Mouse (Mus musculus): Measurements from ENCODE around the gene Snrnp70. TPM values are rescaled to one million over a fixed set of nuclear protein-coding genes. Genes with fewer than 3 reads are reported as not detected.
"Not testable (repeated sequence)": the region's sequence is repeated elsewhere in the genome, so short reads cannot be mapped to it uniquely, and the experiment has no call there.

The Snrnp70 gene
- polyA plus RNA-seq, 1 experiment from 2014 or later, result 95.7 TPM

DNA sequence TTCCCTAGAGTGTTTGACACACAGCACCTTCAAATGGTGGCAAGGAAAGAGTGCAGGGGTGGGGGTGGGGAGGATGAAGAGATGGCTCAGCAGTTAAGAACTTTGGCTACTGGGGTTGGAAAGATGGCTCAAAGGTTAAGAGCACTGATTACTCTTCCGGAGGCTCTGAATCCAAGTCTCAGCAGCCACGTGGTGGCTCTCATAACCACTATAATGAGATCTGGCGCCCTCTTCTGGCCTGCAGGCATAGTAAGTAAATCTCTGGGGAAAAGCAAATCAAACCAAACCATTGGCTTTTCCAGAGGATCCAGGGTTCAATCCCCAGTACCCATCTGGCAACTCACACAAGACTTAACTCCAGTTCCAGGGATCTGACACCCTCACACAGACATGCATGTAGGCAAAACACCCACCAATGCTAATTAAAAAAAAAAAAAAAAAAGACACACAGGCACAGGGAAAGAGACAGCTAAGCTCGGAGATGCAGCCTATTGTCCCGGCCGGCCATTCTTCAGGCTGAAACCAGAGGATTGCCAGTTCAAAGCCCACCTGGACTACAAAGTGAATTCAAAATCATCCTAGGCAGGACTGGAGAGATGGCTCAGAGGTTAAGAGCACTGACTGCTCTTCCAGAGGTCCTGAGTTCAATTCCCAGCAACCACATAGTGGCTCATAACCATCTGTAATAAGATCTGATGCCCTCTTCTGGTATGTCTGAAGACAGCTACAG is 8.2 kb upstream of the Snrnp70 start:
- Histone ChIP-seq H3K9me3 (replicated peaks; ENCODE audit: control insufficient read depth, low read length) (no peaks in the 10 kb centered on the region), H3K27ac (ENCODE audit: low read depth, low read length) (no peak overlapping the region), H3K27me3 (replicated peaks; ENCODE audit: control insufficient read depth, insufficient read depth, low read length) (peaks cover 38% of the 10 kb centered on the region), H3K4me3 (ENCODE audit: low read depth, low read length) (no peak overlapping the region), H3K9ac (ENCODE audit: low read length) (no peak overlapping the region), H3K4me2 (ENCODE audit: low read length) (no peak overlapping the region), H3K4me1 (ENCODE audit: control insufficient read depth, insufficient read depth, low read length) (no peaks in the 10 kb centered on the region), H3K36me3 (ENCODE audit: control insufficient read depth, insufficient read depth, low read length) (no peaks in the 10 kb centered on the region)
- 45% methylated on average over 6 of the region's 6 CpGs for WGBS
- ATAC-seq (no peak), DNase-seq (ENCODE audit: low spot score) (peak; percentile 76)

GRCm38 (mm10) chr7:45401521-45402085 is 6.1 kb upstream of the Snrnp70 start:
- Histone ChIP-seq H3K27ac (ENCODE audit: low read depth, low read length) (no peak overlapping the region), H3K4me2 (ENCODE audit: low read length) (no peak overlapping the region), H3K27me3 (replicated peaks; ENCODE audit: control insufficient read depth, insufficient read depth, low read length) (peaks cover 18% of the 10 kb centered on the region), H3K36me3 (ENCODE audit: control insufficient read depth, insufficient read depth, low read length) (no peaks in the 10 kb centered on the region), H3K9ac (ENCODE audit: low read length) (no peak overlapping the region), H3K4me1 (ENCODE audit: control insufficient read depth, insufficient read depth, low read length) (no peaks in the 10 kb centered on the region), H3K9me3 (replicated peaks; ENCODE audit: control insufficient read depth, low read length) (no peaks in the 10 kb centered on the region), H3K4me3 (ENCODE audit: low read depth, low read length) (no peak overlapping the region)
- 75% methylated on average over 10 of the region's 10 CpGs for WGBS
- DNase-seq (ENCODE audit: low spot score) (no peak), ATAC-seq (no peak)

DNA sequence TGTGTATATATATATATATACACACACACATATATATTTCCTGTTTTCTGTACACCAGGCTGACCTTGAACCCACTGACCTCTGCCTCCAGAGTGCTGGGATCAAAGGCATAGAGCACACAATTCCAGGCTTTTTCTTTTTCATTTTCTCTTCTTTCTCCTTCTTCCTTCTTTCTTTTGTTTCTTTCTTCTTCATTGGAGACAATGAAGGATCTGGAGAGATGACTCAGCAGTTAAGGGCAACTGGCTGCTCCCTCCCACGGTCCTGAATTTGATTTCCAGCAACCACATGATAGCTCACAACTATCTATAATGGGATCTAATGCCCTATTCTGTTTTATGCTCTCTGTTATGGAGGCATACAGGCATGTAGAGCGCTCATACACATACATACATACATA is 1.2 kb upstream of the Snrnp70 start:
- DNase-seq (ENCODE audit: low spot score) (no peak), ATAC-seq (no peak)
- Histone ChIP-seq H3K27me3 (replicated peaks; ENCODE audit: control insufficient read depth, insufficient read depth, low read length) (no peaks in the 10 kb centered on the region), H3K9me3 (replicated peaks; ENCODE audit: control insufficient read depth, low read length) (no peaks in the 10 kb centered on the region), H3K36me3 (ENCODE audit: control insufficient read depth, insufficient read depth, low read length) (peaks cover 10% of the 10 kb centered on the region), H3K27ac (ENCODE audit: low read depth, low read length) (no peak overlapping the region), H3K4me3 (ENCODE audit: low read depth, low read length) (no peak overlapping the region), H3K9ac (ENCODE audit: low read length) (no peak overlapping the region), H3K4me1 (ENCODE audit: control insufficient read depth, insufficient read depth, low read length) (peaks cover 20% of the 10 kb centered on the region), H3K4me2 (ENCODE audit: low read length) (no peak overlapping the region)
- 79% methylated on average over 2 of the region's 2 CpGs for WGBS

DNA sequence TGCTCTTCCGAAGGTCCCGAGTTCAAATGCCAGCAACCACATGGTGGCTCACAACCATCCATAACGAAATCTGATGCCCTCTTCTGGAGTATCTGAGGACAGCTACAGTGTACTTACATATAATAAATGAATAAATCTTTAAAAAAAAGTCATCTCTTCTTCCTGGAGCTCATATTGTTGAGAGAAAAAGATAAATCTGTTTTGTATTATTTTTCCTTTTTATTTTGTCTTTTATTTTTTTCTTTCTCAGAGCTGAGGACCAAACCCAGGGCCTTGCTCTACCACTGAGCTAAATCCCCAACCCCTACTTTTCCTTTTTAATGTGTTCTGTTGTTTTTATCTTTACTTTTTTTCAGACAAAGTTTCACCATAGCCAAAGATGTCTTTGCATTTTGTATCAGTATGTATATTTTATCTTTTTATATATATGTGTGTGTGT is 814 bp upstream of the Snrnp70 start:
- Histone ChIP-seq H3K4me1 (ENCODE audit: control insufficient read depth, insufficient read depth, low read length) (peaks cover 20% of the 10 kb centered on the region), H3K4me2 (ENCODE audit: low read length) (peak overlapping the region; percentile 53), H3K4me3 (ENCODE audit: low read depth, low read length) (peak overlapping the region; percentile 65), H3K36me3 (ENCODE audit: control insufficient read depth, insufficient read depth, low read length) (peaks cover 14% of the 10 kb centered on the region)
- ATAC-seq, result peak; percentile 40
- DNase-seq (ENCODE audit: low spot score); H3K27me3 ChIP-seq (replicated peaks; ENCODE audit: control insufficient read depth, insufficient read depth, low read length); H3K9me3 ChIP-seq (replicated peaks; ENCODE audit: control insufficient read depth, low read length); H3K9ac ChIP-seq (ENCODE audit: low read length); H3K27ac ChIP-seq (ENCODE audit: low read depth, low read length): not testable (repeated sequence)
- WGBS, result 10% methylated on average over 3 of the region's 3 CpGs

DNA sequence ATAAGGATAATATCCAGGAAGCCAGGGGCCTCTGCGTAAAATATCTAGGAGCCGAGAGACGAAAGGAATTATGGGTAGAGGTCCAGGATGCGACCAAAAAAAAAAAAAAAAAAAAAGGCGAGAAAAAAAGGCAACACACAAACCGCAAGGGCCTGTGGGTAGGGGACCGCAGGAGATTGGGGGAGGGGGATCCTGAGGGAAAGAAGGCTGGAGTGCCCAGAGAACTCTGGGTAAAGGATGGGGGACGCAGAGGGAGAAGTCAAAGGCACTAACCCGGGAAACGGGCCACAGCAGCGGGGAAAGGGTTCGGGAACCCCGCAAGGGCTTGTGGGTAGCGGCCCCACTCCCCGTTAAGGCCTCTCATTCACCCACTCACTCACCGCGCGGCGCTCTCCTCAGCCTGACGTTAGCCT is 407 bp downstream of the Snrnp70 start:
- peaks cover 25% of the 10 kb centered on the region for H3K36me3 ChIP-seq (ENCODE audit: control insufficient read depth, insufficient read depth, low read length)
- DNase-seq (ENCODE audit: low spot score), result peak; percentile 90
- peak overlapping the region; percentile 97 for H3K27ac ChIP-seq (ENCODE audit: low read depth, low read length)
- peak; percentile 82 for ATAC-seq
- no peaks in the 10 kb centered on the region for H3K9me3 ChIP-seq (replicated peaks; ENCODE audit: control insufficient read depth, low read length)
- H3K4me3 ChIP-seq (ENCODE audit: low read depth, low read length), result peak overlapping the region; percentile 65
- under 1% methylated on average over 19 of the region's 20 CpGs for WGBS
- no peaks in the 10 kb centered on the region for H3K27me3 ChIP-seq (replicated peaks; ENCODE audit: control insufficient read depth, insufficient read depth, low read length)
- peak overlapping the region; percentile 100 for H3K4me2 ChIP-seq (ENCODE audit: low read length)
- peak overlapping the region; percentile 84 for H3K9ac ChIP-seq (ENCODE audit: low read length)
- peaks cover 20% of the 10 kb centered on the region for H3K4me1 ChIP-seq (ENCODE audit: control insufficient read depth, insufficient read depth, low read length)

DNA sequence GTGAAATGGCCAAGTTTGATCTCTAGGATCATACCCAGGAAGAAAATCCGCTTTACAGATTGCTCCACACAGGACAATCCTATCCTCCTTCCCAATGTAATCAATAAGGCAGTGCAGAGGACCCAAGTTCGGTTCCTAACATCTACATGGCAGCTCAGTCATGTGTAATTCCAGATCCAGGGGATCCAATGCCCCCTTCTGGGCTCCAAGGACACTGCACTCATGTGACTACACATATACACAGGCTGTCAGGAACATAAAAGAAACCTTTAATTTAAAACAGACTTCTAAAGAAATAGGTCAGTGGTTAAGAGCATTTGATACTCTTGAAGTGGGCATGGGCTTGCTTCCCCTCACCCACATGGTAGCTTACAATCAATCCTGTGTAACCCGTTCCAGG is 9.5 kb downstream of the Snrnp70 start:
- no peak overlapping the region for H3K27ac ChIP-seq (ENCODE audit: low read depth, low read length)
- H3K9ac ChIP-seq (ENCODE audit: low read length), result no peak overlapping the region
- no peaks in the 10 kb centered on the region for H3K4me1 ChIP-seq (ENCODE audit: control insufficient read depth, insufficient read depth, low read length)
- H3K27me3 ChIP-seq (replicated peaks; ENCODE audit: control insufficient read depth, insufficient read depth, low read length), result no peaks in the 10 kb centered on the region
- 93% methylated on average over 3 of the region's 3 CpGs for WGBS
- H3K4me2 ChIP-seq (ENCODE audit: low read length), result no peak overlapping the region
- peaks cover 100% of the 10 kb centered on the region for H3K36me3 ChIP-seq (ENCODE audit: control insufficient read depth, insufficient read depth, low read length)
- no peak for ATAC-seq
- H3K9me3 ChIP-seq (replicated peaks; ENCODE audit: control insufficient read depth, low read length), result no peaks in the 10 kb centered on the region
- DNase-seq (ENCODE audit: low spot score), result no peak
- H3K4me3 ChIP-seq (ENCODE audit: low read depth, low read length), result no peak overlapping the region

GRCm38 (mm10) chr7:45376057-45376456 is 19.5 kb downstream of the Snrnp70 start:
- Histone ChIP-seq H3K36me3 (ENCODE audit: control insufficient read depth, insufficient read depth, low read length) (peaks cover 90% of the 10 kb centered on the region), H3K9ac (ENCODE audit: low read length) (no peak overlapping the region), H3K27me3 (replicated peaks; ENCODE audit: control insufficient read depth, insufficient read depth, low read length) (no peaks in the 10 kb centered on the region), H3K4me1 (ENCODE audit: control insufficient read depth, insufficient read depth, low read length) (no peaks in the 10 kb centered on the region), H3K9me3 (replicated peaks; ENCODE audit: control insufficient read depth, low read length) (no peaks in the 10 kb centered on the region), H3K4me3 (ENCODE audit: low read depth, low read length) (no peak overlapping the region), H3K27ac (ENCODE audit: low read depth, low read length) (no peak overlapping the region), H3K4me2 (ENCODE audit: low read length) (no peak overlapping the region)
- ATAC-seq (no peak), DNase-seq (ENCODE audit: low spot score) (peak; percentile 47)
- 72% methylated on average over 1 of the region's 1 CpGs for WGBS

GRCm38 (mm10) chr7:45374620-45375019 is 20.9 kb downstream of the Snrnp70 start:
- no peak for ATAC-seq
- Histone ChIP-seq H3K4me2 (ENCODE audit: low read length) (no peak overlapping the region), H3K4me1 (ENCODE audit: control insufficient read depth, insufficient read depth, low read length) (peaks cover 11% of the 10 kb centered on the region), H3K27ac (ENCODE audit: low read depth, low read length) (no peak overlapping the region), H3K9ac (ENCODE audit: low read length) (no peak overlapping the region), H3K36me3 (ENCODE audit: control insufficient read depth, insufficient read depth, low read length) (peaks cover 75% of the 10 kb centered on the region), H3K4me3 (ENCODE audit: low read depth, low read length) (no peak overlapping the region), H3K27me3 (replicated peaks; ENCODE audit: control insufficient read depth, insufficient read depth, low read length) (peaks cover 5% of the 10 kb centered on the region; the same call in 1 of the 2 replicates), H3K9me3 (replicated peaks; ENCODE audit: control insufficient read depth, low read length) (no peaks in the 10 kb centered on the region)
- DNase-seq (ENCODE audit: low spot score), result no peak
- 96% methylated on average over 8 of the region's 8 CpGs for WGBS

DNA sequence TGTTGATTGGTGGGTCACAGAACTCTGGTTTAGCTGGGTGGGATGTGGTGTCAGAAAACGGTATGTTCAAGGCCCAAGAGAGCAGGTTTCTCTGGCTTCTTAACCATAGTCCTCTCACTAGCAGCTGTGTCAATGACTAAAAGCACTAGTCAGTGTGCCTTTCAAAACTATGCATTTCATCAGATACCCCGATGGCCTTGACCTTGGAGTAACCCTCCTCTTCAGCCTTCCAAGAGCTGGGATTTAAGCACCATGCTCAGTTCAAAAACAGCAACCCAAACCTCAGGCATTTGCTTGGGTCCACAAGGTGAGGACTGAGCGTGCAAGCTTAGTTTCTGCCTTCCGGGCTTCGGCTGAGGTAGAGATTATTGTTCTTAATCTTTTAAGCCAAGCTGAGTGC is 23.2 kb downstream of the Snrnp70 start:
- peaks cover 6% of the 10 kb centered on the region; the same call in 1 of the 2 replicates for H3K27me3 ChIP-seq (replicated peaks; ENCODE audit: control insufficient read depth, insufficient read depth, low read length)
- peaks cover 19% of the 10 kb centered on the region for H3K4me1 ChIP-seq (ENCODE audit: control insufficient read depth, insufficient read depth, low read length)
- no peaks in the 10 kb centered on the region for H3K9me3 ChIP-seq (replicated peaks; ENCODE audit: control insufficient read depth, low read length)
- ATAC-seq (no peak), DNase-seq (ENCODE audit: low spot score) (no peak)
- no peak overlapping the region for H3K4me3 ChIP-seq (ENCODE audit: low read depth, low read length)
- peaks cover 53% of the 10 kb centered on the region for H3K36me3 ChIP-seq (ENCODE audit: control insufficient read depth, insufficient read depth, low read length)
- H3K27ac ChIP-seq (ENCODE audit: low read depth, low read length), result no peak overlapping the region
- H3K4me2 ChIP-seq (ENCODE audit: low read length), result no peak overlapping the region
- no peak overlapping the region for H3K9ac ChIP-seq (ENCODE audit: low read length)
- 91% methylated on average over 5 of the region's 5 CpGs for WGBS

Measured in forebrain, embryonic 14.5 days (tissue).